Mouse (Mus musculus): Measurements from ENCODE around the gene Gjb3. TPM values are rescaled to one million over a fixed set of nuclear protein-coding genes. Genes with fewer than 3 reads are reported as not detected.

Gjb3 gene
- polyA plus RNA-seq, 1 experiment: 0.13 TPM

DNA sequence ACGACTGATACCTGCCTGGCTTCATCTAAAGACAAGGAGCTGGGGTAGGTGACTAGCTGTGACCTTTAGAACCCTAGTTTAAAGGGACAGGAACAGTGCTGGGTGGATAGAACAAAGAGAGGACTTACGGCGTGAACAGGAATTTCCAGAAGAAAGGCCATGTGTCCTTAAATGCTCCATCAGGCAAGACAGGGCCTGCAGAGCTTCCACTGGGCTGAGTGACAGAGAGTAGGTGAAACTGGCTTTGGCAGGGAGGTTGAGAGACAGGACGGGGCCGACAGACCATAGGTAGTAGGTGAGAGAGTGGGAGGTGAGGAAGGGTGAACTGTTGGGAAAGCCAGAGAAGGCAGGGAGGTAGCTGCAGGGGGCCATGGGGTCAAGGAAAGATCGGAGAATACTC lies 10.7 kb upstream of the Gjb3 start:
- H3K27me3 ChIP-seq (ENCODE audit: control insufficient read depth, insufficient read depth, low read length): no peaks in the 10 kb centered on the region
- no peaks in the 10 kb centered on the region for H3K36me3 ChIP-seq (ENCODE audit: control insufficient read depth, insufficient read depth, low read length)
- no peak overlapping the region for H3K4me3 ChIP-seq (ENCODE audit: extremely low read depth, insufficient read depth, insufficient read length)
- H3K27ac ChIP-seq (ENCODE audit: insufficient read depth, low read length): no peak overlapping the region
- DNase-seq (ENCODE audit: low read depth in 1 of 2, low spot score in 2 of 2): no peak
- TF ChIP-seq CTCF (IDR thresholded peaks at IDR 0.05; ENCODE audit: extremely low read depth, insufficient read depth, insufficient read length, insufficient replicate concordance) (no peak), POLR2A (IDR thresholded peaks at IDR 0.05; ENCODE audit: low read depth, low read length) (no peak)
- H3K4me1 ChIP-seq (ENCODE audit: control insufficient read depth, insufficient read depth, insufficient read length): no peaks in the 10 kb centered on the region
- 77% methylated on average over 6 of the region's 6 CpGs for WGBS

DNA sequence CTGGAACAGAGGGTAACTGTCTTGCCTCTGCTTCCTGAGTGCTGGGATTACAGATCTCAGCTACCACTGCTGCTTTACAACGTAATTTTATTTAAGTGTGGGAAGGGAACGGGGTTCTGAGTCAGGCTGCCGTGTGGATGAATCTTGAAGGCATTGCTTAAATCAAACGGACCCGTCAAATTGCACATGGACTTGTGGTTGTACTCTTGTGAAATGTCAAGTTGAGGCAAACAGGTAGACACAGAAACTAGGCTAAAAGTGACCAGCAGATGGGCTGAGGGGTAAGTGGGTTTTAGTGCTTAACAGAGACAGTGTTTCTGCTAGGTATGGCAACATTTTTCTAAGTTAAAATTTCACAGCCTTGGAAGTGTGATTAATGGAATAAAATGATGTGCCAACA lies 7.0 kb upstream of the Gjb3 start:
- WGBS: 87% methylated on average over 5 of the region's 5 CpGs
- Histone ChIP-seq H3K36me3 (ENCODE audit: control insufficient read depth, insufficient read depth, low read length) (no peaks in the 10 kb centered on the region), H3K4me3 (ENCODE audit: extremely low read depth, insufficient read depth, insufficient read length) (no peak overlapping the region), H3K27me3 (ENCODE audit: control insufficient read depth, insufficient read depth, low read length) (no peaks in the 10 kb centered on the region), H3K27ac (ENCODE audit: insufficient read depth, low read length) (no peak overlapping the region), H3K4me1 (ENCODE audit: control insufficient read depth, insufficient read depth, insufficient read length) (no peaks in the 10 kb centered on the region)
- no peak for TF ChIP-seq CTCF (IDR thresholded peaks at IDR 0.05; ENCODE audit: extremely low read depth, insufficient read depth, insufficient read length, insufficient replicate concordance)
- no peak for TF ChIP-seq POLR2A (IDR thresholded peaks at IDR 0.05; ENCODE audit: low read depth, low read length)
- DNase-seq (ENCODE audit: low read depth in 1 of 2, low spot score in 2 of 2): no peak

DNA sequence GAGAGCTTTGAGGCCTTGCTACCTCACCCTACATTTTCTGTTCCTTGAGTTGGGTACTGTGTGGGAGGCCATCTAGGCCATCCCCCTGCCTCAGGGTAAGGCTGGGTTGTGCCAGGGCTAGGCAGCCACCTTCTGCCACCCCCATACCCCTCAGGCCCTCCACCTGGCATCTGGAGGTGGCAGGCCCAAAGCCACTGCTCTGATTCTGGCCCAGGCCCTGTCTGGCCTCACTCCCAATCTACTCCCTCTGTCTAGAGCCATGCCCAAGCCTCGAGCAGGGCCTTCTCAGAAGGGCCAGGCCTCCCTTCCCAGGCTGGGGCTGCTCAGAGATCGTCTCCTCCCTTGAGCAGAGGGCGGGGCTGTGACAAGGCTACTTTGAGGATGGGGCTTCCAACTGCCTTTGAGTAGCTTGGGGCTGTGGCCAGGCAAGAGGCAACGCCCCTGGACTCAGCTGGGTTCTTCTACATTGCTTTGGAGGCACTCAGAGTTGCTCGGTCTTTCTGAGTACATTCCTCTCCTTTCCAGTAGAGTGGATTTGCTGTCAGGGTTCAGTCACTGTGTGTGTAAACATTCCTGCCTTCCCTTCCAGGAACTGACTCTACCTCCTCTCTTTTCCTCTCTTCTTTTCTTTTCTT lies 4.3 kb upstream of the Gjb3 start:
- WGBS: 86% methylated on average over 5 of the region's 5 CpGs
- Histone ChIP-seq H3K36me3 (ENCODE audit: control insufficient read depth, insufficient read depth, low read length) (no peaks in the 10 kb centered on the region), H3K27me3 (ENCODE audit: control insufficient read depth, insufficient read depth, low read length) (no peaks in the 10 kb centered on the region), H3K27ac (ENCODE audit: insufficient read depth, low read length) (no peak overlapping the region), H3K4me3 (ENCODE audit: extremely low read depth, insufficient read depth, insufficient read length) (no peak overlapping the region), H3K4me1 (ENCODE audit: control insufficient read depth, insufficient read depth, insufficient read length) (no peaks in the 10 kb centered on the region)
- TF ChIP-seq CTCF (IDR thresholded peaks at IDR 0.05; ENCODE audit: extremely low read depth, insufficient read depth, insufficient read length, insufficient replicate concordance): no peak
- no peak for TF ChIP-seq POLR2A (IDR thresholded peaks at IDR 0.05; ENCODE audit: low read depth, low read length)
- DNase-seq (ENCODE audit: low read depth in 1 of 2, low spot score in 2 of 2): no peak

DNA sequence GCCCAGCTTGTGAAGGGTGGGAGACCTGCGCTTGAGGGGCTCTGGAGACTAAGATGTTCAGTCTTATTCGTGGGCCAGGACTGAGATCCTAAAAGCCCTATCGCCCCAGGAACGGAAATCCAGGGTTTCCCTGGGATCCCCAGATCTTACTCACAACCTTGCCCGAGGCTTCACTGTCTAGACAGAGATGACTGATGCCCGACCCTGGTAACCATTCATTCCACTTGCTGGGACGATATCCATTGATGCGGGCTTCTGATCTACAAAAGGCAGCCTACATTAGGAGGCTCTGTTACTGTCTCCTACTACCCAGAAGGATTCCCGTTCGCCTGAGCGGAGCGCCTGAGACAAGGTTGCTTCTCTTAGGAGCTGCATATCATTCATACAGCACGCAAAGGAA lies 527 bp upstream of the Gjb3 start:
- Histone ChIP-seq H3K27ac (ENCODE audit: insufficient read depth, low read length) (no peak overlapping the region), H3K27me3 (ENCODE audit: control insufficient read depth, insufficient read depth, low read length) (no peaks in the 10 kb centered on the region), H3K4me1 (ENCODE audit: control insufficient read depth, insufficient read depth, insufficient read length) (no peaks in the 10 kb centered on the region), H3K36me3 (ENCODE audit: control insufficient read depth, insufficient read depth, low read length) (no peaks in the 10 kb centered on the region), H3K4me3 (ENCODE audit: extremely low read depth, insufficient read depth, insufficient read length) (no peak overlapping the region)
- DNase-seq (ENCODE audit: low read depth in 1 of 2, low spot score in 2 of 2): no peak
- TF ChIP-seq CTCF (IDR thresholded peaks at IDR 0.05; ENCODE audit: extremely low read depth, insufficient read depth, insufficient read length, insufficient replicate concordance): no peak
- TF ChIP-seq POLR2A (IDR thresholded peaks at IDR 0.05; ENCODE audit: low read depth, low read length): no peak
- 85% methylated on average over 13 of the region's 13 CpGs for WGBS

DNA sequence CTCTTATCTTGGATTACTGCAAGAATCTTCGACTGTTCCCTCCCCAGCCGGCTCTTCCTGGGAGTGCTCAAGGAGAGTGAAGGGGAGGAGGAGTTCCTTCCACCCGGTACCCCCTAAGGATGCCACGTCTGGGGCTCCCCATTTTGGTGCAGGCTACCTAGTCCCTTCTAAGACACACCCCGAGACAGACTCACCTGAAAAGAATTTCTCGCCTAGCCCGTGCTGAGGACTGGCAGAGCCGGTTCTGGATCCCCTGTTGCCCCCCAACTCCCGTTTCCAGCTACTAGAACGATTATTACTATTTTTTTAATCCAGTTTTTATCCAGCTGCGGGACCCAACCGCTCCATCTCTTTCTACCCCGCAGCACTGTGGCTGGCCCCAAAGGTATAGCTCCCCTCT lies 893 bp downstream of the Gjb3 start:
- Histone ChIP-seq H3K27me3 (ENCODE audit: control insufficient read depth, insufficient read depth, low read length) (no peaks in the 10 kb centered on the region), H3K27ac (ENCODE audit: insufficient read depth, low read length) (no peak overlapping the region), H3K36me3 (ENCODE audit: control insufficient read depth, insufficient read depth, low read length) (no peaks in the 10 kb centered on the region), H3K4me3 (ENCODE audit: extremely low read depth, insufficient read depth, insufficient read length) (no peak overlapping the region), H3K4me1 (ENCODE audit: control insufficient read depth, insufficient read depth, insufficient read length) (no peaks in the 10 kb centered on the region)
- no peak for TF ChIP-seq CTCF (IDR thresholded peaks at IDR 0.05; ENCODE audit: extremely low read depth, insufficient read depth, insufficient read length, insufficient replicate concordance)
- TF ChIP-seq POLR2A (IDR thresholded peaks at IDR 0.05; ENCODE audit: low read depth, low read length): no peak
- WGBS: 8% methylated on average over 13 of the region's 13 CpGs
- DNase-seq (ENCODE audit: low read depth in 1 of 2, low spot score in 2 of 2): no peak

DNA sequence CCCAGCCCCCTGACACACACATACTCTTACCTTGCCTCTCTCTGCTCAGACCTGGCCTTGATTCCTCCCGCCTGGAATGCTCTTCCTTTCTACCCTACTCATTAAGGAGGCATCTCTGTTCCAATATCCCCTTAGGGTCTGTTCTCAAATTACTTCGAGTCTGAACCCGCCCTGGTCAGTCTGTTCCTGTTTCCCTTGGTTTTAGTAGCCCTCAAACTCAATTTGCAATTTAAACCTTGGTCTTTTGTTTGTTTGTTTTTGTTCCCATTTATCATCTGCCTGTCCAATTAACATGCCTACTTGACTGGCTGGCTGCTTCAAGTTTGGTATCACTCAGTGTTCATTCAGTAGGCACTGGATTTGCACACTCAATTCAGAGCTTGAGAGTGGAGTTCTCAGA lies 1.6 kb downstream of the Gjb3 start:
- no peak for TF ChIP-seq POLR2A (IDR thresholded peaks at IDR 0.05; ENCODE audit: low read depth, low read length)
- TF ChIP-seq CTCF (IDR thresholded peaks at IDR 0.05; ENCODE audit: extremely low read depth, insufficient read depth, insufficient read length, insufficient replicate concordance): no peak
- no peak overlapping the region for H3K27ac ChIP-seq (ENCODE audit: insufficient read depth, low read length)
- DNase-seq (ENCODE audit: low read depth in 1 of 2, low spot score in 2 of 2): no peak
- 57% methylated on average over 3 of the region's 3 CpGs for whole genome bisulfite sequencing
- no peaks in the 10 kb centered on the region for H3K36me3 ChIP-seq (ENCODE audit: control insufficient read depth, insufficient read depth, low read length)
- no peaks in the 10 kb centered on the region for H3K4me1 ChIP-seq (ENCODE audit: control insufficient read depth, insufficient read depth, insufficient read length)
- H3K4me3 ChIP-seq (ENCODE audit: extremely low read depth, insufficient read depth, insufficient read length): no peak overlapping the region
- H3K27me3 ChIP-seq (ENCODE audit: control insufficient read depth, insufficient read depth, low read length): no peaks in the 10 kb centered on the region

DNA sequence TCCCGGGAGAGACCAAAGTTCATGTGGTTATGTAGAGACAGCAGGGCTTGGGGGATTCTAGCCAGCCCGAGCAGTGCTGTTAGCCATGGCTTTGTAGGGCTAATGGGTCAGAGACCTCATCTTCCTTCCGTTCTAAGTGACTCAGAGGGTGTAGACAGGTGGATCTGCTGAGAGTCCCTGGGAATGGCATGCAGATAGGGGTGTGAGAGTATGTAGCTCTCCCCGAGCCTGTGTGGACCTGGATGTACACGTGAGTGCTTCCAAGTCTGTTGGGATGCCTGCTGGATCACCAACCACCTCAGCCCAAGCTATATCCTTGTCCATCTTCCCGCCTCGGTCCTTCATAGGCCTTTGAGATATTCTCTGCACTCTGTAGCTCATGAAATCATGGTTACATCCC lies 2.3 kb downstream of the Gjb3 start:
- TF ChIP-seq POLR2A (IDR thresholded peaks at IDR 0.05; ENCODE audit: low read depth, low read length) (no peak), CTCF (IDR thresholded peaks at IDR 0.05; ENCODE audit: extremely low read depth, insufficient read depth, insufficient read length, insufficient replicate concordance) (no peak)
- no peak for DNase-seq (ENCODE audit: low read depth in 1 of 2, low spot score in 2 of 2)
- Histone ChIP-seq H3K27me3 (ENCODE audit: control insufficient read depth, insufficient read depth, low read length) (no peaks in the 10 kb centered on the region), H3K4me3 (ENCODE audit: extremely low read depth, insufficient read depth, insufficient read length) (no peak overlapping the region), H3K36me3 (ENCODE audit: control insufficient read depth, insufficient read depth, low read length) (no peaks in the 10 kb centered on the region), H3K4me1 (ENCODE audit: control insufficient read depth, insufficient read depth, insufficient read length) (no peaks in the 10 kb centered on the region), H3K27ac (ENCODE audit: insufficient read depth, low read length) (no peak overlapping the region)
- 61% methylated on average over 7 of the region's 7 CpGs for WGBS

Measured in spleen, adult 2 months (tissue).